Mouse (Mus musculus) heart, embryonic 13.5 days (tissue): ENCODE measurements around the gene Gm14124. TPM values are rescaled to one million over a fixed set of nuclear protein-coding genes. Genes with fewer than 3 reads are reported as not detected.
A peak's percentile ranks its signal among the peaks of the same experiment; 100 is the strongest.
"Not testable (repeated sequence)": the region's sequence is repeated elsewhere in the genome, so short reads cannot be mapped to it uniquely, and the experiment has no call there.

Experiments used
- ATAC-seq: fragments of 200-750 bp; cut with Nextera tagmentation; 2 replicates; pipeline ENCODE4 v1.8.0; 2017; ENCODE audit warnings: moderate TSS enrichment; ENCODE audit not compliant: insufficient number of reproducible peaks, low FRiP score, low TSS enrichment; ENCODE audit errors: extremely low read depth
- H3K27ac ChIP-seq: fragments of 300-500 bp; sonication (generic); replicated peaks from 2 replicates; pipeline ENCODE4 v1.5.1; 2015; ENCODE audit warnings: moderate library complexity, mild to moderate bottlenecking, inconsistent platforms
- H3K27me3 ChIP-seq: fragments of 300-500 bp; sonication (generic); replicated peaks from 2 replicates; pipeline ENCODE4 v1.6.1; 2015; ENCODE audit warnings: mild to moderate bottlenecking, inconsistent platforms
- H3K36me3 ChIP-seq: fragments of 300-500 bp; sonication (generic); 2 replicates; pipeline ENCODE4 v1.6.1; 2015; ENCODE audit warnings: mild to moderate bottlenecking, inconsistent platforms
- H3K4me1 ChIP-seq: fragments of 300-500 bp; sonication (generic); 2 replicates; pipeline ENCODE4 v1.6.1; 2015; ENCODE audit warnings: inconsistent platforms
- H3K4me2 ChIP-seq: fragments of 300-500 bp; sonication (generic); 2 replicates; pipeline ENCODE4 v1.6.1; 2015; ENCODE audit warnings: inconsistent platforms, mild to moderate bottlenecking, moderate library complexity
- H3K4me3 ChIP-seq: fragments of 300-500 bp; sonication (generic); 2 replicates; pipeline ENCODE4 v1.5.1; 2015; ENCODE audit warnings: moderate library complexity, mild to moderate bottlenecking, inconsistent platforms
- H3K9ac ChIP-seq: fragments of 300-500 bp; sonication (generic); 2 replicates; pipeline ENCODE4 v1.6.1; 2015; ENCODE audit warnings: inconsistent platforms, mild to moderate bottlenecking, moderate library complexity
- H3K9me3 ChIP-seq: fragments of 300-500 bp; sonication (generic); 2 replicates; pipeline ENCODE4 v1.6.1; 2016; ENCODE audit warnings: inconsistent platforms
- WGBS: fragments of 180-500 bp; shearing (Covaris S2); methylation state at CpG from one replicate; pipeline ENCODE4 v1.1.7; 2015; ENCODE audit warnings: mixed read lengths; 5-methylcytosine and 5-hydroxymethylcytosine counted together
- polyA plus RNA-seq: library from polyadenylated mRNA; unstranded; fragments of >200 nt; fragmentation: Nextera tagmentation; extraction: Ambion mirVana; gene quantifications from 2 replicates; pipeline ENCODE4 v1.2.1, GENCODE M21; 2015

Gm14124 gene
- not detected in 2 replicates for polyA plus RNA-seq

DNA sequence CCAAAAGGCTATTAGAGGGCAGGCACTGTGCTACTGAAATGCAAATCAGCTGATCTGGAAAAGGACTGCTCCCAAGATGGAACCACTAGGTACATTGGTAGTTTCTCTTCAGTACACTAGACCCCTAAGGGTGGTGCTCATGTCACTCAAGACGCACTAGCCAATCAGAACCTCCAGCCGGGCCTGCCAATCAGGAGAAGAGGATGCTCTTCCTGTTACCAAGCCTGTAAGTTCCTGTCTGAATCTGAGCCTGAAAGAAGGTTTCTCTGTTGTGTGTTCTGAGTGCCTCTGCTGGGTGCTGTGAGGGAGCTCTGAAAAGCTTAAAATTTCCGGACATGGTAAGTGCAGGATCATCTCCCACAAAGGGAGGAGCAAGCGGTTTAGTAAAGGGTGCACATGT is at the start of gene Gm14124:
Gene Gm14124, plus strand, starts transcription at position 227 of the 400 bp plus-strand sequence.
- not testable (repeated sequence) for H3K4me3 ChIP-seq, H3K4me2 ChIP-seq, H3K27ac ChIP-seq, H3K9ac ChIP-seq, ATAC-seq, H3K4me1 ChIP-seq, H3K36me3 ChIP-seq, H3K27me3 ChIP-seq
- peaks cover 14% of the 10 kb centered on the region for H3K9me3 ChIP-seq
- WGBS, result 66% methylated on average over 4 of the region's 4 CpGs

DNA sequence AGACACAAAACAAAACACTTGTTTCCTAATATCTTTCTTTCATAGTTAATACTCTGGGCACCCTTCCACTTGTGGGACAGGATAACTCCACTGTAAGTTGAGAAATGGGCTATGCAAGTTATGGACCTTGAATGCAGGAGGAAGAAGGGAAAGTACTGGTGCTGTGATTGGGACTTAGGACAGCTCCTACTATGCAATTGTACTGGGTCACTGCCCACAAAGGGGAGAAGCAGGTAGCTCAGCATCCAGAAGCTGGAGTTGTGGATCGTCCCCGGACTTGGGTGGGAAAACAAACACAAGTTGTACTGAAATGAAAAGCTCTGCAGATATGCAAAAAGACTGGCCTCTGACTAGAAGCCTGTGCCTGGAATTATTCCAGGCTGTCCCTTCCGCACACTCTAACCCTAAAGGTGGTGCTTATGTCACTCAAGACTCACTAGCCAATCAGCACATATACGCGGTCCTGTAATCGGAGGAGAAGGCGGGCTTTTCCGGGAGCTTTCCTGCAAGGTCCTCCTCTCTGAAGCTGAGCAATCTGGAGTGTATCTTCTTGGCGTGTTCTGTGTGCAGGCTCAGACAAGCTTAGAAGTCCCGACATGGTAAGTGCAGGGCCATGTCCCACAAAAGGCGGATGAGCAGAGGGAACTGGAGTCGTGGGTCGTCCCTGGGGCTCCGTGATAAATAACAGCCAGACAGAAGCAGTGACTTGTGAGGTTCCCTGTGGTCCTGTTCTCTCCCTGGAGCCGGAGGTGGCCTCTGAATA is 39.5 kb upstream of the Gm14124 start, which contains the start of gene Zfp937:
Gene Zfp937, plus strand, starts transcription at position 474 of the 763 bp plus-strand sequence.
- ATAC-seq, result peak; percentile 94
- Histone ChIP-seq H3K9ac (peak within 1 kb of the TSS; percentile 73), H3K4me3 (peak within 1 kb of the TSS; percentile 55), H3K4me2 (peak within 1 kb of the TSS; percentile 64)
- H3K27ac ChIP-seq, H3K9me3 ChIP-seq, H3K4me1 ChIP-seq, H3K36me3 ChIP-seq, H3K27me3 ChIP-seq: not testable (repeated sequence)
- under 1% methylated on average over 15 of the region's 15 CpGs for WGBS

DNA sequence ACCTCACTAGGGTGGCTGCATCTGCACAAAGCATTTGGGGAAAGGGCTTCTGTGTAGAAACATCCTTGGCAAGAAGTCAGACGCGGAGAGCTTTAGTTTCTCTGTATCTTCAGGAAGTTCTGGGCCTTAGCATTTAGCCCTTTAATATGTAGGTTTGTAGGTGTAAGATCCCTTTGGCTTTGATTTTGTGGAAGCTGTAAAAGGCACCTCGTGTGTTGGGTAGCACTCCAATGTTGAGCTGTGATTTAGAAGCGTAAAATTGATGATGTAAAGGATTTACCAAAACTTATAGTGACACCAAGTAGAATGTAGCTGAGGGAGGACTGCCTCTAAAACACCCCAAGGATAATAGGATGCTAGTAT is 39.0 kb upstream of the Gm14124 start:
- H3K9me3 ChIP-seq, H3K4me1 ChIP-seq, H3K36me3 ChIP-seq, H3K27me3 ChIP-seq, H3K27ac ChIP-seq: not testable (repeated sequence)
- Histone ChIP-seq H3K9ac (peak overlapping the region; percentile 73), H3K4me2 (peak overlapping the region; percentile 64), H3K4me3 (peak overlapping the region; percentile 55)
- whole genome bisulfite sequencing, result 29% methylated on average over 4 of the region's 4 CpGs
- peak; percentile 33; the same call in 1 of the 2 replicates for ATAC-seq

DNA sequence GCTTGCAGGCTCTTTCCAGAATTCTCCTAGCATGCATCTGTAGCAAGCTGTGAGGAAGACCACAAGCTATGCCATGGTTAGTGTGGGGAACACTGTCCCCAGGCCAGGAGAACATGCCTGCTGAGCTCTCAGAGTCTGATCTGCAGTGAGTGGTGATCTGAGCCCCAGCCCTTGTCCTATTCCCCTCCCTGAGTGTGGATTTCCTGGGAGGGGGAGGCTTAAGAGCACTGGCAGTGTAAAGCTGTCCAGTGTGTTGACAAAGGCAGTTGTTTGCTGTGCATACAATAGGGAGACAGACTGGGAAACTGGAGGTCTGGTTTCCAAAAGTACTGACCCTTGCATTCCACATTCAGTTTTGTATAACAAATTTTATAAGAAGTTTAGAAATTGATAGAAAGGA is 34.1 kb upstream of the Gm14124 start:
- not testable (repeated sequence) for H3K4me2 ChIP-seq, H3K9me3 ChIP-seq, H3K27me3 ChIP-seq, H3K4me3 ChIP-seq, H3K9ac ChIP-seq, H3K36me3 ChIP-seq, ATAC-seq, H3K4me1 ChIP-seq, H3K27ac ChIP-seq

DNA sequence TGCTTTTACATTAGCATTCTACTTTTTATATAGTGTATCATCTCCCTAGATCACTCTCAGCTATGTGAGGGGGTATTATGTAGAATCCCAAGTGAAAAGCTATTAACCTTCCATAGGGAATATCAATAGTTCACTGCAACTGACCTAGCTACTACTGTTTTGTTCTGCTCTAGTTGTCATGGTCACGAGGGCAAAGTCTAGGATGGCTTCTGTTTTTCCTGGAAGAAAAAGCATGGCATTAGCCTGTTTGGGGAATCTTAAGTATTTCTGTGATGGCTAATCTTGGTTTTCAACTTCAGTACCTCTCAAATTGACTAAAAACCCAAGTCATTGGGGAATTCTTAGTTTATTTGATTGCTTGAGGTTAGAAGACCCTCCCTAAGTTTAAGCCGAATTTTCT is 14.1 kb upstream of the Gm14124 start:
- Histone ChIP-seq H3K4me2 (no peak overlapping the region), H3K4me1 (no peaks in the 10 kb centered on the region), H3K27me3 (no peaks in the 10 kb centered on the region), H3K4me3 (no peak overlapping the region), H3K36me3 (peaks cover 24% of the 10 kb centered on the region), H3K9ac (no peak overlapping the region), H3K27ac (no peak overlapping the region), H3K9me3 (peaks cover 48% of the 10 kb centered on the region)
- ATAC-seq, result no peak
- 72% methylated on average over 2 of the region's 2 CpGs for WGBS

DNA sequence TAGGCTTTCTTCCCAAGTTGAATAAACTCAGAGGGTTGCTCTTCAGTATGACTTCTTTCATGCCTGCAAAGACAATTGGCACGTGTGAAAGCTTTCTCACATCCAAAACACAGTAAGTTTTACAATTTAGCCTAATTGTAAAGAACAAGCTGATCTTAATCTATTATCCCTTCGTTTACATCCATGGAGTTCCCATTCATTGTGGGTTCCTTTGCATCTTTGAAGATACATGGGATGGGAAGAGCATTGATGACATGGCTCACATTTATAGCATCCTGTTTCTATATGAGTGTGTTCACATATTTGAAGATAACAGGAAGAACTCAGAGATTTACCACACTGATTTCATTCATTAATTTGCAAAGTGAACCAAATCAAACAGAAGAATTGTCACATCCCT is 1.8 kb upstream of the Gm14124 start, which contains the start of gene Gm21994:
Gene Gm21994, minus strand, starts transcription at position 101 of the 400 bp plus-strand sequence.
- not testable (repeated sequence) for H3K4me2 ChIP-seq, H3K27ac ChIP-seq, H3K36me3 ChIP-seq, H3K27me3 ChIP-seq, H3K9ac ChIP-seq, H3K4me3 ChIP-seq, ATAC-seq, H3K4me1 ChIP-seq
- H3K9me3 ChIP-seq, result peaks cover 11% of the 10 kb centered on the region
- WGBS, result 44% methylated on average over 2 of the region's 2 CpGs

DNA sequence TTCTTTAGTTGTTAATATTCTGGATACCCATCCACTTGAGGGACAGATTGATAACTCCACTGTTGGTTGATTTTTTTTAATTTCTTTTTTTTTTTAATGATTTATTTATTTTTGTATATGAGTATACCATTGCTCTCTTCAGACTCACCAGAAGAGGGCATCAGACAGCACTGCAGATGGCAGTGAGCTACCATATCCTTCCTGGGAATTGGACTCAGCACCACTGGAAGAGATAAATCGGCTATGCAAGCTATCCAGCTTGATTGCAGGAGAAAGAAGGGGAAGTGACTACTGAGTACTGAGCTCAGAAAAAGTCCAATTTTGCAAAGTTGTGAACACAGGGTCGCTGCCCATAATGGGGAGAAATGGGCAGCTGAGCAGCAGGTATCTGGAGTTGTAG is 456 bp upstream of the Gm14124 start:
- not testable (repeated sequence) for H3K36me3 ChIP-seq, H3K4me1 ChIP-seq, H3K27ac ChIP-seq, ATAC-seq, H3K9ac ChIP-seq, H3K27me3 ChIP-seq, H3K4me2 ChIP-seq, H3K4me3 ChIP-seq
- WGBS, result 53% methylated on average over 2 of the region's 2 CpGs
- H3K9me3 ChIP-seq, result peaks cover 11% of the 10 kb centered on the region

DNA sequence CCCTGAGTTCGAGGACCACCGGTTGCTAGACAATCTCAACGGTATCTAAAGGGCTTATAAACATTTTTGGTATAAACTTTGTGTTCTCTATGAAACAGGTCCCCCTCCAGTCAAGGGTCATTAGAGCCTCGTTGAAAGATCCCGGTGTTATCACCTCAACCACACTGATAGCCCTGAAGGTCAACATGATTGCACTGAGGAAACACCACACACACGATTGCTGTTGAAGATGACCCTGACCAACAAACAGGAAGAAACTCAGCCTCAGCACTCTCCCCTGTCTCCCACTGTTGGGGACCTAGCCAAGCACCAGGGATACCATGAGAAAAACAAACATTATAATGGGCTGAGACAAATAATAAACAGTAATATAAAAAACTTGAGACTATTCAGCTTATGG is 36.4 kb downstream of the Gm14124 start:
- Histone ChIP-seq H3K27me3 (no peaks in the 10 kb centered on the region), H3K9ac (no peak overlapping the region), H3K27ac (no peak overlapping the region), H3K4me2 (no peak overlapping the region), H3K4me3 (no peak overlapping the region), H3K4me1 (no peaks in the 10 kb centered on the region), H3K36me3 (no peaks in the 10 kb centered on the region), H3K9me3 (no peaks in the 10 kb centered on the region)
- 52% methylated on average over 6 of the region's 6 CpGs for WGBS
- no peak for ATAC-seq

DNA sequence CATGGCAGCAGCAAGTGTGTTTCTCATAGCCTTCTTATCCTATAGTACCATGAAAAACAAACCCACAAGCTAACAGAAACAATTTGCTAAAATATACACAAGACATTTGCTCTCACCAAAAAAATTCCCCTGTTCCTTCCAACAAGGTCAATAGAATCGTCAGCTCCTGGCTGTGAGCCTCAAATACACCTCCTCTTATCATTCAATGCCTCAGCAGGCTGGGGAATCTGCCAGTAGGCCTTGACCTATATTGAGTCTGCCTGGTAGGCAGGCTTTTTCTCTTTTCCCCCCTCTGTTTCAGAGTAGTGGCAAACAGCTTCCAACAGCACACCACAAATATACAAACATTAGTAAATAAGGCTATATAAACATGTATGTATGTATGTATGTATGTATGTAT is 41.8 kb downstream of the Gm14124 start:
- H3K4me2 ChIP-seq, result no peak overlapping the region
- no peak overlapping the region for H3K27ac ChIP-seq
- ATAC-seq, result no peak
- H3K9ac ChIP-seq, result no peak overlapping the region
- no peak overlapping the region for H3K4me3 ChIP-seq
- no peaks in the 10 kb centered on the region for H3K27me3 ChIP-seq
- H3K4me1 ChIP-seq, result no peaks in the 10 kb centered on the region
- WGBS, result 22% methylated on average over 1 of the region's 1 CpGs
- no peaks in the 10 kb centered on the region for H3K36me3 ChIP-seq
- peaks cover 15% of the 10 kb centered on the region for H3K9me3 ChIP-seq

DNA sequence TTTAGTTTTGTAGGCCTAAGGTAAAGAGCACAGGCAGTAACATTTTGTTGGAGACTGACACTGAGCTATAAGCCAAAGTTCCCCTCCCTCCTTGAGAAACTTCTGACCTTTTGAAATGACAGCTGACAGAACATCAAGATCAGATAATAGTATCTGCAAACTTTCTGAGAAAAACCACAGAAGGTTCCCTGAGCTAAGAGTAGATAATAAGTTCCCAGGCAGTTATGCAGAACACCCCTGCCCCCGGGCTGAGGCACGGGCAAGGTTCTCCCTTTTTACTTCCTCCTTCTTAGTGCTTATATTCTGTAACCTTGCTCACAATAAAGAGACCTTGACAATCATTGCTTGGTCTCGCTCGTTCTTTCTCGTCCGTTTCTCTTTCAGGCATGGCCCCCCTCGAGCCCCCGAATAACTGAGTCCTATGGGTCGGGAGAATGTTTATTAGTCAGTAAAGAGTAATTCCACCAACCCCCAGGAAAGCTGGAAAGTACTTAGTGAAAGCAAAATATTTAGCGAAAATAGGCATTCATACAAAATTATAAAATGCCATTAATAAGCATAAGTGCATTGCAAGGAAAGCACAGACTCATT is 50.0 kb downstream of the Gm14124 start:
- WGBS, result 71% methylated on average over 10 of the region's 10 CpGs
- Histone ChIP-seq H3K4me3 (no peak overlapping the region), H3K9me3 (peaks cover 4% of the 10 kb centered on the region; the same call in 1 of the 2 replicates), H3K27me3 (no peaks in the 10 kb centered on the region), H3K4me2 (no peak overlapping the region), H3K36me3 (no peaks in the 10 kb centered on the region), H3K9ac (no peak overlapping the region), H3K4me1 (peaks cover 4% of the 10 kb centered on the region; the same call in 1 of the 2 replicates), H3K27ac (no peak overlapping the region)
- no peak for ATAC-seq

DNA sequence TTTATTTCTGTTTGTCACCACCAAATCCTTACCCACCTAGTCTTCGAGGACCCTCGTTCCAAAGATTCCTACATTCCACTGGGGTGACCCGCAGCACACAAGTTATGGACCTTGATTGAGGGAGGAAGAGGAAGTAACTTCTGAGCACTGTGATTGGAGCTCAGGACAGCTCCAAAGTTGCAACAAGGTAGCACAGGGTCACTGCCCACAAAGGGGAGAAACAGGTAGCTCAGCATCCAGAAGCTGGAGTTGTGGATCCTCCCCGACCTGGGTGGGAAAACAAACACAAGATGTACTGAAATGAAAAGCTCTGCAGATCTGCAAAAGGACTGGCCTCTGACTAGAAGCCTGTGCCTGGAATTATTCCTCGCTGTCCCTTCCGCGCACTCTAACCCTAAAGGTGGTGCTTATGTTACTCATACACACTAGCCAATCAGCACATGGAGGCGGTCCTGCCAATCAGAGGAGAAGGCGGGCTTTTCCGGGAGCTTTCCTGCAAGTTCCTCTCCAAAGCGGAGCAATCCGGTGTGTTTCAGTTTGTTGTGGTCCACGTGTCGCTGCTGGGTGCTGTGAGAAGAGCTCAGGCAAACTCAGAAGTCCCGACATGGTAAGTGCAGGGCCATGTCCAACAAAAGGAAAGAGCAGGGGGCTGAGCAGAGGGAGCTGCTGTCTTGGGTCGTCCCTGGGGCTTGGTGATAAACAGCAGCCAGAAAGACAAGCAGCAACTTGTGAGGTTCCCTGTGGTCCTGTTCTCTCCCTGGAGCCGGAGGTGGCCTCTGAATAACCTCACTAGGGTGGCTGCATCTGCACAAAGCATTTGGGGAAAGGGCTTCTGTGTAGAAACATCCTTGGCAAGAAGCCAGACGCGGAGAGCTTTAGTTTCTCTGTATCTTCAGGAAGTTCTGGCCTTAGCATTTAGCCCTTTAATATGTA is 53.9 kb downstream of the Gm14124 start:
- not testable (repeated sequence) for H3K9me3 ChIP-seq, H3K4me1 ChIP-seq, H3K27me3 ChIP-seq
- ATAC-seq, result peak; percentile 89
- peak overlapping the region; percentile 71 for H3K4me3 ChIP-seq
- WGBS, result 8% methylated on average over 19 of the region's 19 CpGs
- H3K36me3 ChIP-seq, result peaks cover 11% of the 10 kb centered on the region
- peak overlapping the region; percentile 73 for H3K4me2 ChIP-seq
- H3K9ac ChIP-seq, result peak overlapping the region; percentile 85
- H3K27ac ChIP-seq, result peak overlapping the region; percentile 71
